Mouse (Mus musculus): ENCODE measurements at regions not wholly inside any gene's neighbourhood (a gene's known extent, or its start where the extent isn't known, plus 50 kb on each side); places are given as distances from the start of the nearest gene placed in this dataset.

- Histone ChIP-seq H3K27ac (ENCODE audit: low read depth, low read length) (no peak overlapping the region), H3K4me1 (ENCODE audit: insufficient read depth, low read length) (no peaks in the 10 kb centered on the region), H3K9me3 (ENCODE audit: low read length) (no peaks in the 10 kb centered on the region), H3K9ac (replicated peaks; ENCODE audit: low read length, poor library complexity, severe bottlenecking) (no peak overlapping the region), H3K27me3 (ENCODE audit: insufficient read depth, low read length) (no peaks in the 10 kb centered on the region), H3K4me3 (ENCODE audit: low read depth, low read length) (no peak overlapping the region), H3K36me3 (ENCODE audit: insufficient read depth, low read length) (no peaks in the 10 kb centered on the region), H3K4me2 (ENCODE audit: low read depth, low read length, poor library complexity, severe bottlenecking) (no peak overlapping the region)
- no peak for DNase-seq (ENCODE audit: low spot score)
- no peak for TF ChIP-seq CTCF (IDR thresholded peaks at IDR 0.05)
- ATAC-seq (ENCODE audit: low FRiP score) = no peak
- 91% methylated on average over 11 of the region's 11 CpGs for WGBS
Measured at GRCm38 (mm10) chr9:77845664-77846290, 71.4 kb upstream of the Elovl5 start.

- no peak overlapping the region for H3K4me2 ChIP-seq (ENCODE audit: low read depth, low read length, poor library complexity, severe bottlenecking)
- no peak overlapping the region for H3K27ac ChIP-seq (ENCODE audit: low read depth, low read length)
- ATAC-seq (ENCODE audit: low FRiP score) (no peak), DNase-seq (ENCODE audit: low spot score) (no peak)
- WGBS = 90% methylated on average over 3 of the region's 3 CpGs
- no peaks in the 10 kb centered on the region for H3K4me1 ChIP-seq (ENCODE audit: insufficient read depth, low read length)
- no peaks in the 10 kb centered on the region for H3K27me3 ChIP-seq (ENCODE audit: insufficient read depth, low read length)
- no peaks in the 10 kb centered on the region for H3K36me3 ChIP-seq (ENCODE audit: insufficient read depth, low read length)
- no peak overlapping the region for H3K9ac ChIP-seq (replicated peaks; ENCODE audit: low read length, poor library complexity, severe bottlenecking)
- no peak for TF ChIP-seq CTCF (IDR thresholded peaks at IDR 0.05)
- H3K4me3 ChIP-seq (ENCODE audit: low read depth, low read length) = no peak overlapping the region
- H3K9me3 ChIP-seq (ENCODE audit: low read length) = no peaks in the 10 kb centered on the region
Measured at GRCm38 (mm10) chr9:77848580-77848979, 68.6 kb upstream of the Elovl5 start.

GRCm38 (mm10) chr9:77849343-77849742 lies 67.8 kb upstream of the Elovl5 start:
- Histone ChIP-seq H3K9me3 (ENCODE audit: low read length) (no peaks in the 10 kb centered on the region), H3K27me3 (ENCODE audit: insufficient read depth, low read length) (no peaks in the 10 kb centered on the region), H3K36me3 (ENCODE audit: insufficient read depth, low read length) (no peaks in the 10 kb centered on the region), H3K27ac (ENCODE audit: low read depth, low read length) (no peak overlapping the region), H3K4me2 (ENCODE audit: low read depth, low read length, poor library complexity, severe bottlenecking) (no peak overlapping the region), H3K4me3 (ENCODE audit: low read depth, low read length) (no peak overlapping the region), H3K9ac (replicated peaks; ENCODE audit: low read length, poor library complexity, severe bottlenecking) (no peak overlapping the region), H3K4me1 (ENCODE audit: insufficient read depth, low read length) (no peaks in the 10 kb centered on the region)
- WGBS = 60% methylated on average over 4 of the region's 4 CpGs
- DNase-seq (ENCODE audit: low spot score) (no peak), ATAC-seq (ENCODE audit: low FRiP score) (no peak)
- TF ChIP-seq CTCF (IDR thresholded peaks at IDR 0.05) = no peak

- H3K4me3 ChIP-seq (ENCODE audit: low read depth, low read length) = no peak overlapping the region
- no peaks in the 10 kb centered on the region for H3K36me3 ChIP-seq (ENCODE audit: insufficient read depth, low read length)
- 48% methylated on average over 6 of the region's 6 CpGs for WGBS
- ATAC-seq (ENCODE audit: low FRiP score) = no peak
- no peaks in the 10 kb centered on the region for H3K4me1 ChIP-seq (ENCODE audit: insufficient read depth, low read length)
- DNase-seq (ENCODE audit: low spot score) = no peak
- TF ChIP-seq CTCF (IDR thresholded peaks at IDR 0.05) = no peak
- H3K4me2 ChIP-seq (ENCODE audit: low read depth, low read length, poor library complexity, severe bottlenecking) = no peak overlapping the region
- H3K9ac ChIP-seq (replicated peaks; ENCODE audit: low read length, poor library complexity, severe bottlenecking) = no peak overlapping the region
- H3K27me3 ChIP-seq (ENCODE audit: insufficient read depth, low read length) = no peaks in the 10 kb centered on the region
- no peak overlapping the region for H3K27ac ChIP-seq (ENCODE audit: low read depth, low read length)
- H3K9me3 ChIP-seq (ENCODE audit: low read length) = no peaks in the 10 kb centered on the region
Measured at GRCm38 (mm10) chr9:77851336-77851735, 65.8 kb upstream of the Elovl5 start.

GRCm38 (mm10) chr9:77857091-77858058 lies 59.8 kb upstream of the Elovl5 start:
- 84% methylated on average over 9 of the region's 9 CpGs for WGBS
- no peaks in the 10 kb centered on the region for H3K4me1 ChIP-seq (ENCODE audit: insufficient read depth, low read length)
- ATAC-seq (ENCODE audit: low FRiP score) (no peak), DNase-seq (ENCODE audit: low spot score) (peak; percentile 36)
- no peak overlapping the region for H3K4me3 ChIP-seq (ENCODE audit: low read depth, low read length)
- no peak for TF ChIP-seq CTCF (IDR thresholded peaks at IDR 0.05)
- no peaks in the 10 kb centered on the region for H3K27me3 ChIP-seq (ENCODE audit: insufficient read depth, low read length)
- H3K36me3 ChIP-seq (ENCODE audit: insufficient read depth, low read length) = no peaks in the 10 kb centered on the region
- no peaks in the 10 kb centered on the region for H3K9me3 ChIP-seq (ENCODE audit: low read length)
- no peak overlapping the region for H3K4me2 ChIP-seq (ENCODE audit: low read depth, low read length, poor library complexity, severe bottlenecking)
- H3K27ac ChIP-seq (ENCODE audit: low read depth, low read length) = no peak overlapping the region
- H3K9ac ChIP-seq (replicated peaks; ENCODE audit: low read length, poor library complexity, severe bottlenecking) = no peak overlapping the region

Measured in midbrain, postnatal 0 days (tissue).